21 mouse cellular contexts compared by ENCODE assay signal in the genomic region with DNA sequence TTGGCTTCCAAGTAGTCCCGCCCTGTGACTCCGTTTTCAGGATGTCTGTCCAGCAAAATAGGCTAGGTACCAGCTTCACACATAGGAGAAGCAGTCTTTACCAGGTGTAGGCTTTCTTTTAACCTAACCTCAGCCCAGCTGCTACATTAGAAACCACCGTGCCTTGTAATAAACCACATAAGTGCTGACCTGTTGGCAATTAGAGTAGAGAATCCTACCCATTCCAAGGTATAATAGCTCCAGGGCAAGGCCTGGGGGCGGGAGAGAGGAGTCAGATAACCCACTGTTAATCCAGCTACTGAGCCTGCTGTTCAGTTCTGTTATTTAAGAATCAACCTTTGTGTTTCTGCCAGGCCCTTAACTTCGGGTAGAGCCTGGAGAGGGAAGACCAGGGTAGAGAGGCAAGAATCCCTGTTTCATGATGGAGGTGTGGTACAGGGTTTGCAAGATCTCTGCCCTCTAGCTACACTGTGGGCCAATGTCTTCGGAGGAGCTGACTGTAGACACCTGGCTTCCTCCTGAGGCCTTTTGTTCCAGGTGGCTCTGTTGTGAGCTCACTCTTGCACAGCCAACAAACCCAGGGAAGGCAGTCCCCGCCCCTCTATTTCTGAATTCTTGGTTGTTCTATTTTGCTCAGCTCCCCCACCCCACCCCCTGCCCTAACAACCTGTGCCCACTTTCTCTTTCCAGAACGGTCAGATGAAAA. TPM values are rescaled to one million over a fixed set of nuclear protein-coding genes. Genes with fewer than 3 reads are reported as not detected.
"Had no signal": no experiment of that assay in that cellular context is flagged by ENCODE, and none has a peak within 500 bp of the region (broad histone marks: within the 10 kb centered on the region; RNA-seq: fewer than 3 reads in every experiment).

No protein-coding gene starts in this region.

- H3K4me2 ChIP-seq: kidney, embryonic 15.5 days; limb, embryonic 12.5 days; limb, embryonic 15.5 days; liver, embryonic 11.5 days; lung, embryonic 15.5 days; midbrain, embryonic 13.5 days; neural tube, embryonic 13.5 days had no signal

- H3K27me3 ChIP-seq: limb, embryonic 12.5 days; limb, embryonic 15.5 days; lung, embryonic 15.5 days; midbrain, embryonic 13.5 days; neural tube, embryonic 13.5 days had no signal

- H3K9me3 ChIP-seq: kidney, embryonic 15.5 days; limb, embryonic 12.5 days; limb, embryonic 15.5 days; lung, embryonic 15.5 days; megakaryocyte, embryonic 14.5 days; midbrain, embryonic 10.5 days; midbrain, embryonic 13.5 days; neural tube, embryonic 13.5 days had no signal

- DNase-seq: kidney, adult 8-10 months; kidney, postnatal 10 days; kidney, postnatal 36 days; left cerebral cortex, postnatal 4 days; liver, postnatal 0 days; lung, postnatal 10 days had no signal

- H3K27ac ChIP-seq: kidney, embryonic 15.5 days; limb, embryonic 12.5 days; limb, embryonic 15.5 days; liver, embryonic 14.5 days; lung, embryonic 15.5 days; midbrain, embryonic 10.5 days; midbrain, embryonic 13.5 days; neural tube, embryonic 13.5 days; stomach, postnatal 0 days had no signal

- H3K4me1 ChIP-seq: lung, embryonic 15.5 days; megakaryocyte, embryonic 14.5 days; midbrain, embryonic 10.5 days; midbrain, embryonic 13.5 days; neural tube, embryonic 13.5 days had no signal

- H3K4me3 ChIP-seq: kidney, embryonic 15.5 days; limb, embryonic 12.5 days; limb, embryonic 15.5 days; lung, embryonic 15.5 days; megakaryocyte, embryonic 14.5 days; midbrain, embryonic 10.5 days; midbrain, embryonic 13.5 days; myocyte; neural tube, embryonic 13.5 days had no signal

- ATAC-seq: intestine, postnatal 0 days; liver, postnatal 0 days; midbrain, embryonic 13.5 days; midbrain, embryonic 16.5 days had no signal

- H3K9ac ChIP-seq: kidney, embryonic 15.5 days; limb, embryonic 12.5 days; limb, embryonic 15.5 days; liver, embryonic 14.5 days; liver, postnatal 0 days; lung, embryonic 15.5 days; midbrain, embryonic 13.5 days; neural tube, embryonic 13.5 days had no signal

- H3K36me3 ChIP-seq: kidney, embryonic 15.5 days; limb, embryonic 12.5 days; limb, embryonic 15.5 days; lung, embryonic 15.5 days; midbrain, embryonic 10.5 days; midbrain, embryonic 13.5 days; neural tube, embryonic 13.5 days had no signal

RNA-seq across cellular contexts. Expression of gene Tmprss4, which starts 7.6 kb away (rescaled TPM):
- polyA plus RNA-seq: limb, embryonic 12.5 days; liver, embryonic 11.5 days; liver, postnatal 0 days; midbrain, embryonic 10.5 days; midbrain, embryonic 13.5 days; midbrain, embryonic 16.5 days; myocyte; neural tube, embryonic 13.5 days had no signal

RNA-seq across cellular contexts. Expression of gene BC049352, which starts 14.5 kb away (rescaled TPM):
- polyA plus RNA-seq: kidney, embryonic 15.5 days; limb, embryonic 12.5 days; lung, embryonic 15.5 days; midbrain, embryonic 10.5 days; midbrain, embryonic 13.5 days; myocyte; neural tube, embryonic 13.5 days; stomach, embryonic 14.5 days had no signal

RNA-seq across cellular contexts. Expression of gene Scn4b, which starts 58.1 kb away (rescaled TPM):
- polyA plus RNA-seq: myocyte; stomach, embryonic 14.5 days had no signal
